Mouse (Mus musculus): ENCODE results near the gene Pgd.
A peak's percentile ranks its signal among the peaks of the same experiment; 100 is the strongest.

Pgd gene

DNA sequence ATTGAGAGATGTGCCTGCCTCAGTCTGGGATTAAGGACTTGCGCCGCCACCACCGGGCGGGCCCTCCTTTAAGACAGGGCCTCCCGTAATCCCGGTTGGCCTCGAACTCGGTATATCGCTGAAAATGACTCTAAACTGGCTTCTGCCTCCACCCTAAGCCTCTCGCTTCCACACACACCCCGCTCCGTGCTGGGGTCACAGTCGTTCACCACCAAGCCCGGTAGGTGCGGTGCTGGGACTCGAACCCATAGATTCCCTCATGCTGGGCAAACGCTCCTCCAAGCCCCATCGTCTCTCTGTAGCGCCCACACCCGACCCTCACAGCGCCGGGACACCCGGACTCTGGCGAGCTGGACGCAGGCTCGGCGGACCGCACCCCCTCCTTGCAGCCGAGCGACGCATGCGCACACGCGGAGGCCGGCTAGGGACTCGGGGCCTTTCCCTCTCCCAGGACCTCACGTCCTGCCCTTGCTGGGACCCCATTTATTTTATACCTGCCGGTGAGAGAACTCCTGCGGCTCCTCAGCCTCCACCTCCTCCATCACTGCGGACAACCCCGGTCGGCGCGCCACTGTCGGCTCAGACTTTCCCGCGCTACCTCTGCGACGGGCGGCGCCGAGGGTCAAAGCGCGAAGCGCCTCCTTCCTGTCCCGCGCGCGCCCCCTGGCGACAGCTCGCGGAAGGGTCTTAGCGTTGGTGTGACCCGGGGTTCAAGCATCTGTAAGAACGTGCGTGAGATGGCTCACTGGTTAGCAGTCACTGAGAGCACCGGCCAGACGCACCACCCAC, 29.4 kb downstream of the Pgd start, which contains the start of gene Cenps:
Gene Cenps (minus strand): TSS at position 648 of the 789 bp plus-strand sequence.
- no peak for TF ChIP-seq CTCF (conservative IDR thresholded peaks at IDR 0.05; ENCODE audit: low read length)
- TF ChIP-seq NANOG (IDR thresholded peaks at IDR 0.05; ENCODE audit: borderline replicate concordance, low read length), result no peak
- no peak for TF ChIP-seq POU5F1 (IDR thresholded peaks at IDR 0.05; ENCODE audit: borderline replicate concordance, low read length)
- H3K9me3 ChIP-seq (ENCODE audit: low read length), result no peaks in the 10 kb centered on the region
- peak within 1 kb of the TSS; percentile 89 for H3K4me3 ChIP-seq (replicated peaks; ENCODE audit: low read length)
- peaks cover 32% of the 10 kb centered on the region for H3K4me1 ChIP-seq (replicated peaks; ENCODE audit: low read depth, low read length)
- no peaks in the 10 kb centered on the region for H3K27me3 ChIP-seq (ENCODE audit: insufficient read depth, low read length)
- peaks cover 5% of the 10 kb centered on the region for H3K36me3 ChIP-seq (ENCODE audit: insufficient read depth, low read length)

DNA sequence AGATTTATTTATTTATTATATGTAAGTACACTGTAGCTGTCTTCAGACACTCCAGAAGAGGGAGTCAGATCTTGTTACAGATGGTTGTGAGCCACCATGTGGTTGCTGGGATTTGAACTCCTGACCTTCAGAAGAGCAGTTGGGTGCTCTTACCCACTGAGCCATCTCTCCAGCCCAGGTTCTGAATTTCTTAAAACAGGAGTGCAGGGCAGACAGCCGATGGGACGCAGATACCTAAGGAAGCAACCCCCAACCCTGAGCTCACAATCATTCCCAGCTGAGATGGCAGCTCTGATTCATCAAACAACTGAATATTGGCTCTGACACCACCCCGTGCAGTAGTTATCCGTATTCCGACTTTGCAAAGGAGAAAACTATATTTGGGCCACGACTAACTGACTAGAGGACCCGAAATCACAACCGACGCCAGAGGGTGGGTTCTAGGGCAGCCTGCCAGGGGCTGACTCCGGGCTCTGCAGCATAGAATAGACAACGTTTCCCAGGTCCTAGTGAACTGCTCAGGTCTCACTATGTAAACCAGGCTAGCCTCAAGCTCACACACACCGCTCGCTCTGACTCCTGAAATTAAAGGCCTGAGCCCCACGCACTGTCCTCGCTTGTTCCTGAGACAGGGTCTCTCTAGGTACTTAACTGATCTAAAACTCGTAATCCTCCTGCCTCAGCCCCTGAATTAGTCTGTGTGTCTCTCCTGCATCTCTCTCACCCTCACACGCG, 30.3 kb downstream of the Pgd start:
- no peaks in the 10 kb centered on the region for H3K27me3 ChIP-seq (ENCODE audit: insufficient read depth, low read length)
- TF ChIP-seq NANOG (IDR thresholded peaks at IDR 0.05; ENCODE audit: borderline replicate concordance, low read length) (no peak), POU5F1 (IDR thresholded peaks at IDR 0.05; ENCODE audit: borderline replicate concordance, low read length) (no peak), CTCF (conservative IDR thresholded peaks at IDR 0.05; ENCODE audit: low read length) (no peak)
- peaks cover 41% of the 10 kb centered on the region for H3K4me1 ChIP-seq (replicated peaks; ENCODE audit: low read depth, low read length)
- H3K4me3 ChIP-seq (replicated peaks; ENCODE audit: low read length), result peak overlapping the region; percentile 89
- H3K9me3 ChIP-seq (ENCODE audit: low read length), result no peaks in the 10 kb centered on the region
- H3K36me3 ChIP-seq (ENCODE audit: insufficient read depth, low read length), result peaks cover 14% of the 10 kb centered on the region

DNA sequence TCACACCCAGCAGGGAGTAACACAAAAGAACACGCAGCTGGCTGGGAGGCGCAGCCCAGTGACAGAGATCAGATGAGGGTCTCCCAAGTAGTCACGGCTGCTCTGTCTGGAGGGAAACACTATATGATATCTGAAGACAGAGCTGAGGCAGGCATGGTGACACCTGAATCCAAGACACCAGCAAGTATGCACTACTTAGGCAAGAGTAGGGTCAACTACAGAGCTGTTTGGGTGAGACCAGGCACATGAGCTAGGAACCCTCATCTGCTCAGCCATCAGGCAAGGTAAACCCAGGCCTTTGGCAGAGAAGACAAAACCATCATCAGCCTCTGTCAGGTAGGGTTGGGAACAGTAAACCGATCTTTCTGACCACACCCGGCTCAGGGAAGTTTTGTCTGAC, 33.2 kb downstream of the Pgd start:
- 0 out of 2 replicates have a peak overlapping the region, but pooled peaks have one; percentile 13 for H3K4me3 ChIP-seq (replicated peaks; ENCODE audit: low read length)
- TF ChIP-seq CTCF (conservative IDR thresholded peaks at IDR 0.05; ENCODE audit: low read length), result no peak
- TF ChIP-seq NANOG (IDR thresholded peaks at IDR 0.05; ENCODE audit: borderline replicate concordance, low read length), result no peak
- TF ChIP-seq POU5F1 (IDR thresholded peaks at IDR 0.05; ENCODE audit: borderline replicate concordance, low read length), result no peak
- H3K4me1 ChIP-seq (replicated peaks; ENCODE audit: low read depth, low read length), result peaks cover 56% of the 10 kb centered on the region
- no peaks in the 10 kb centered on the region for H3K27me3 ChIP-seq (ENCODE audit: insufficient read depth, low read length)
- H3K36me3 ChIP-seq (ENCODE audit: insufficient read depth, low read length), result peaks cover 41% of the 10 kb centered on the region
- no peaks in the 10 kb centered on the region for H3K9me3 ChIP-seq (ENCODE audit: low read length)

DNA sequence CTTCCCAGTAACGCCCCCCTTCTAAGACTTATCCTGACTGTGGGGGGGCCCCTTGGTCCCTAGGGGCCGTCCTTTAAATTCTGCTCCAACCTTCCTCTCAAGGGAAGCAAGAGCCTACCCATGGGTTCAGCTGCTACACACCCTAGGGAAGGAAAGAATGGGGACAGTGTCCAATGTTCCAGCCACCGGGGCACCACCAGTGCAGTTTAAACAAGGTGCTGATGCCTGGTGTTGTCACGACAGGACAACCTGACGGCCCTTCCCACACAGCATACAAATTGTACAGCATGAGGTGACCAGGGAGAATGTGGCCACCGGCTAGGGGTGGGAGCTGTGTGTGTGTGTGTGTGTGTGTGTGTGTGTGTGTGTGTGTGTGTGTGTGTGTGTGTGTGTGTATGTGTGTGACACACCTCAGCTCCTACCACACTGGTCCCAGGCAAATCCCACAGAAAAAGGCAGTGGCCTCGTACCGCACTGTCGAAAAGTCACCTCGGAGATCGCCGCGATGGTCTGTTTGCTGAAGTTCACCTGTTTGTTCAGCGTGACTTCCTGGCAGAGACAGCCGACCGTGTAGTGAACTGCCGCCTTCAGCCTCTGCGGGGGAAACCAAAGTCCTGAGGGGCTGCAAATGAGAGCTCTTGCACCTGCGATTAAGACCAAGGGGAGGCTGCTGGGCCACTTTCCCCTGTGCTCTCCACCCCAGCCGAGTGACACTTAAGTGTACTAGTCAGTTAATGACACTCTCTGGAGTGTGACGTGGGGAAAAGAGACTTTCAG, 34.6 kb downstream of the Pgd start:
- H3K4me3 ChIP-seq (replicated peaks; ENCODE audit: low read length), result no peak overlapping the region
- peaks cover 54% of the 10 kb centered on the region for H3K36me3 ChIP-seq (ENCODE audit: insufficient read depth, low read length)
- H3K9me3 ChIP-seq (ENCODE audit: low read length), result no peaks in the 10 kb centered on the region
- H3K4me1 ChIP-seq (replicated peaks; ENCODE audit: low read depth, low read length), result peaks cover 68% of the 10 kb centered on the region
- H3K27me3 ChIP-seq (ENCODE audit: insufficient read depth, low read length), result no peaks in the 10 kb centered on the region
- TF ChIP-seq CTCF (conservative IDR thresholded peaks at IDR 0.05; ENCODE audit: low read length) (no peak), POU5F1 (IDR thresholded peaks at IDR 0.05; ENCODE audit: borderline replicate concordance, low read length) (no peak), NANOG (IDR thresholded peaks at IDR 0.05; ENCODE audit: borderline replicate concordance, low read length) (no peak)

DNA sequence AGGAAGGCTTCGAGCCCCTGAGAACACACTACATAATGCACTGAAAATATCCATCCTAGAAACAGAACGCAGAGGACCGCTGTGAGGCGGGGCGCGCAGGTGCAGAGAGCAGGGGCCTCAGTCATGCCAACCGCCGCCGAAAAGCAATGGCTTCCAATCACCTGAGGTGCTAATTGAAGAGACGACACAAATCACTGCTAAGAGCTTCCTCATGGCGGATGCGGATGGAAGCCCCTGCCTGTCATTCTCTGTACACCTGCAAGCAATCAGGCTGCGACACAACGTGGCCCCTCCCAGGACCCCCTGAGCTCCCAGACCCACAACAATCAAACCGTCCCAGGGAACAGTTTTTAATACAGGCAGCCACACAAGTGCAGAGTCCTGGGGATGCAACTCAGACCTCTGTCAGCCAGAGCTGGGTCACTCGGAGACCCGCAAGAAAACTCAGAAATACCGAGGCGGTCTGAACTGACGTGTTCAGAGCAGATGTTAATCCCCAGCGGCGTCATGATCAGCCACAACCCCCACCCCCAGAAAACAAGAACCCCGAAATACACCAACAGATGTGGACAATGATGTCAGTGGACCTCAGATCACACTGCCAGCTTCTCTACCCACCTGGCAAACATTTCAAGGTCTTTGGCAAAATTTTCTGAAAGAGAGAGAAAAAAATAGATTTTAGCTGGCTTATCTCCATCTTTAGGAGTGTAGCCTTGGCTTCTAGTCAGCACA, 35.4 kb downstream of the Pgd start:
- Histone ChIP-seq H3K4me3 (replicated peaks; ENCODE audit: low read length) (peak overlapping the region; percentile 26; the same call in 1 of the 2 replicates), H3K27me3 (ENCODE audit: insufficient read depth, low read length) (no peaks in the 10 kb centered on the region), H3K36me3 (ENCODE audit: insufficient read depth, low read length) (peaks cover 62% of the 10 kb centered on the region), H3K4me1 (replicated peaks; ENCODE audit: low read depth, low read length) (peaks cover 68% of the 10 kb centered on the region), H3K9me3 (ENCODE audit: low read length) (no peaks in the 10 kb centered on the region)
- TF ChIP-seq NANOG (IDR thresholded peaks at IDR 0.05; ENCODE audit: borderline replicate concordance, low read length), result no peak
- TF ChIP-seq CTCF (conservative IDR thresholded peaks at IDR 0.05; ENCODE audit: low read length), result no peak
- TF ChIP-seq POU5F1 (IDR thresholded peaks at IDR 0.05; ENCODE audit: borderline replicate concordance, low read length), result no peak

DNA sequence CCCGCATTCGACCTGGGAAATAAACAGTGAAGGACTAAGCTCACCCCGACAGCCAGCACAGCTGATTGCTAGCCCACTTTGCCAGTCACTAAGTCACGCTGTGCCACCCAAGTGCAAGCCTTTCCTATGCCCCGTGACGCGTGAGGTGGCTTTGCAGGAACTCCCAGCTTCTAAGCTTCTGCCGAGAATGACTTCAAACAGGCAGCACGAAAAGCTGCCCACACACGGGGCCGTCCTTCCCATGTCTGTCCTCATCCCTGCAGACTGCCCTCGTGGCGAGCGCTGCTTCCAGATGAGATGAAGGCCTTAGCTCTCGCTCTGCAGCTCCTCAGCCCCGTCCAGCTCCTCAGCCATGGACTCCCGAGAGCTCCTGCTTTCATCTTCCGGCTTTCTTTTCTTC, 38.1 kb downstream of the Pgd start:
- H3K27me3 ChIP-seq (ENCODE audit: insufficient read depth, low read length), result no peaks in the 10 kb centered on the region
- H3K9me3 ChIP-seq (ENCODE audit: low read length), result no peaks in the 10 kb centered on the region
- no peak for TF ChIP-seq NANOG (IDR thresholded peaks at IDR 0.05; ENCODE audit: borderline replicate concordance, low read length)
- TF ChIP-seq POU5F1 (IDR thresholded peaks at IDR 0.05; ENCODE audit: borderline replicate concordance, low read length), result no peak
- TF ChIP-seq CTCF (conservative IDR thresholded peaks at IDR 0.05; ENCODE audit: low read length), result no peak
- peaks cover 64% of the 10 kb centered on the region for H3K36me3 ChIP-seq (ENCODE audit: insufficient read depth, low read length)
- peaks cover 83% of the 10 kb centered on the region for H3K4me1 ChIP-seq (replicated peaks; ENCODE audit: low read depth, low read length)
- no peak overlapping the region for H3K4me3 ChIP-seq (replicated peaks; ENCODE audit: low read length)

DNA sequence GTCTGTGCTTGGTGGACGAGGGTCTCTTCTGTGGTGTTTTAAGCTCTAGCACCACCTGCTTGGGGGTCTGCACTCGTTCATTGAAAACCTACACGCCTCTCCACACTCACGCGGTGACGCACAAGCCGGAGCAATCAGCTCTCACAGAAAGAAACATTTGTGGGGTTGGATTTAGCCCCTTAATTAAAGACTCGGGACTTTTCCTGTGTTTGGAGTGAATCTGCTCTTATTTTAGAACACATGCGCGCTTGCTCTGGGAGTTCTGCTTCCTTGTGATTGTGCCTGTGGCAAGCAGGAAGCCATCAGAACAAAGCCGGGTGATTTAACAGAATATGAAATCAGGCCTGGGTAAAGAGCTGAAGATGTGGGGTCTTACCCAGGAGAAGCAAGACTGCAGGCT, 39.9 kb downstream of the Pgd start, which contains the start of gene Cort:
Gene Cort (minus strand): TSS at position 101 of the 400 bp plus-strand sequence.
- TF ChIP-seq CTCF (conservative IDR thresholded peaks at IDR 0.05; ENCODE audit: low read length) (no peak), NANOG (IDR thresholded peaks at IDR 0.05; ENCODE audit: borderline replicate concordance, low read length) (no peak), POU5F1 (IDR thresholded peaks at IDR 0.05; ENCODE audit: borderline replicate concordance, low read length) (no peak)

More for the DNA sequence above, 39.9 kb downstream of the Pgd start, which contains the start of gene Cort:
- Histone ChIP-seq H3K36me3 (ENCODE audit: insufficient read depth, low read length) (peaks cover 53% of the 10 kb centered on the region), H3K4me1 (replicated peaks; ENCODE audit: low read depth, low read length) (peaks cover 82% of the 10 kb centered on the region), H3K9me3 (ENCODE audit: low read length) (no peaks in the 10 kb centered on the region), H3K27me3 (ENCODE audit: insufficient read depth, low read length) (no peaks in the 10 kb centered on the region), H3K4me3 (replicated peaks; ENCODE audit: low read length) (peak within 1 kb of the TSS; percentile 26)
